In genomic region chr12:80519621-80520332, GRCm38 (mm10) we compare ENCODE assay signal across 10 mouse cellular contexts. TPM values are rescaled to one million over a fixed set of nuclear protein-coding genes. Genes with fewer than 3 reads are reported as not detected.
DNase-seq lines count a peak whose midpoint lies in the region; ATAC-seq and TF ChIP-seq lines count a peak whose summit lies in the region.
"Had no signal": no experiment of that assay in that cellular context is flagged by ENCODE, and none has a peak within 500 bp of the region (broad histone marks: within the 10 kb centered on the region; RNA-seq: fewer than 3 reads in every experiment).

No protein-coding gene starts in this region.

- ATAC-seq in kidney, postnatal 0 days (replicated peaks; ENCODE audit: low FRiP score, low read depth) = no peak; the same call in 1 of the 2 replicates
- ATAC-seq: Patski had no signal

- no peaks in the 10 kb centered on the region for H3K36me3 ChIP-seq in kidney, postnatal 0 days (ENCODE audit: insufficient read depth, low read length)
- no peaks in the 10 kb centered on the region for H3K36me3 ChIP-seq in small intestine, adult 2 months (ENCODE audit: control insufficient read depth, insufficient read depth, low read length)

- no peak for TF ChIP-seq POLR2A in small intestine, adult 2 months (IDR thresholded peaks at IDR 0.05; ENCODE audit: low read depth, low read length)

- no peak overlapping the region for H3K27ac ChIP-seq in kidney, postnatal 0 days
- H3K27ac ChIP-seq in gastrocnemius, adult 2 months = peak overlapping the region; percentile 69
- H3K27ac ChIP-seq in layer of hippocampus, adult 2 months = peak overlapping the region; percentile 96
- no peak overlapping the region for H3K27ac ChIP-seq in small intestine, adult 2 months (ENCODE audit: insufficient read depth, low read depth, low read length)

- H3K27me3 ChIP-seq in kidney, postnatal 0 days (ENCODE audit: insufficient read depth, low read length) = peaks cover 31% of the 10 kb centered on the region
- H3K27me3 ChIP-seq in small intestine, adult 2 months (ENCODE audit: control insufficient read depth, insufficient read depth, low read length) = peaks cover 31% of the 10 kb centered on the region

- H3K4me1 ChIP-seq in kidney, postnatal 0 days (replicated peaks; ENCODE audit: insufficient read depth, low read length) = 0 out of 2 replicates have a peak, but pooled peaks cover 6% of the 10 kb centered on the region
- H3K4me1 ChIP-seq in small intestine, adult 2 months (ENCODE audit: control insufficient read depth, insufficient read depth, insufficient read length, low read length) = no peaks in the 10 kb centered on the region; the same call in 1 of the 2 replicates

- WGBS in kidney, postnatal 0 days = 1% methylated on average over 43 of the region's 43 CpGs
- 5% methylated on average over 43 of the region's 43 CpGs for WGBS in small intestine, adult 2 months

- H3K4me2 ChIP-seq in kidney, postnatal 0 days (ENCODE audit: low read length) = peak overlapping the region; percentile 98

- peak; percentile 38 for TF ChIP-seq CTCF in kidney, postnatal 0 days (IDR thresholded peaks at IDR 0.05; ENCODE audit: low read depth)
- TF ChIP-seq CTCF in gastrocnemius, adult 2 months (IDR thresholded peaks at IDR 0.05) = peak; percentile 47
- peak; percentile 76 for TF ChIP-seq CTCF in layer of hippocampus, adult 2 months (conservative IDR thresholded peaks at IDR 0.05)
- TF ChIP-seq CTCF in small intestine, adult 2 months (IDR thresholded peaks at IDR 0.05; ENCODE audit: extremely low read depth, insufficient read length, insufficient replicate concordance, low read depth, low read length) = no peak

- peak; percentile 42 for DNase-seq in kidney, postnatal 0 days (ENCODE audit: low spot score)
- DNase-seq in kidney, adult 18-20 months = no peak
- DNase-seq in cerebellum, postnatal 36 days = peak; percentile 57 to 63
- DNase-seq in gastrocnemius, adult 2 months = peak; percentile 60
- DNase-seq in layer of hippocampus, adult 2 months (ENCODE audit: low spot score in 2 of 2) = peak; percentile 77 to 85
- peak; percentile 60 for DNase-seq in lung, postnatal 10 days
- DNase-seq in spleen, adult 12 weeks (ENCODE audit: low spot score) = no peak

- peak overlapping the region; percentile 38 for H3K9ac ChIP-seq in kidney, postnatal 0 days (ENCODE audit: low read depth, low read length)

- intact Hi-C loops in gastrocnemius, adult 2 months (cut with DNase I) = loop anchor here (5.0 kb wide), 1 partner anchor 58 kb away; no protein-coding TSS in a partner anchor

- peak overlapping the region; percentile 55 for H3K4me3 ChIP-seq in kidney, postnatal 0 days (replicated peaks; ENCODE audit: low read depth, low read length)
- peak overlapping the region; percentile 81 for H3K4me3 ChIP-seq in gastrocnemius, adult 2 months
- peak overlapping the region; percentile 95 for H3K4me3 ChIP-seq in layer of hippocampus, adult 2 months
- peak overlapping the region; percentile 51 for H3K4me3 ChIP-seq in small intestine, adult 2 months (ENCODE audit: low read depth, low read length)

- H3K9me3 ChIP-seq in kidney, postnatal 0 days (replicated peaks; ENCODE audit: low read length) = no peaks in the 10 kb centered on the region

RNA-seq across cellular contexts. Expression of gene Galnt16, which starts 1.7 kb away (rescaled TPM):
- polyA plus RNA-seq in kidney, postnatal 0 days (2015; fragmentation: Nextera tagmentation; extraction: Ambion mirVana) = 3.9 TPM in 2 replicates
- 1 to 10 TPM; 2.4 to 3.8 TPM for total RNA-seq in gastrocnemius, adult 2 months (2021)
- total RNA-seq in layer of hippocampus, adult 2 months (2021) = 100 to 1,000 TPM; 166 to 181 TPM
- polyA plus RNA-seq in small intestine, adult 2 months (2012; rRNA removed) = 0.53 and 0.62 TPM in 2 replicates
- total RNA-seq: liver, adult 2 months had no signal

RNA-seq across cellular contexts. Expression of gene Exd2, which starts 56.9 kb away (rescaled TPM):
- 17.7 and 17.9 TPM in 2 replicates for polyA plus RNA-seq in kidney, postnatal 0 days (2015; fragmentation: Nextera tagmentation; extraction: Ambion mirVana)
- 10 to 100 TPM; 35.0 to 46.8 TPM for total RNA-seq in gastrocnemius, adult 2 months (2021)
- 100 to 1,000 TPM; 105 to 122 TPM for total RNA-seq in layer of hippocampus, adult 2 months (2021)
- polyA plus RNA-seq in small intestine, adult 2 months (2012; rRNA removed) = 3.6 and 4.5 TPM in 2 replicates

Comparison
In these comparisons a context has a peak if more than half of its experiments do, and no peak if none do; other contexts are left out.
1. DNase-seq: peak in kidney, postnatal 0 days (single experiment), cerebellum, postnatal 36 days (2 of 2), gastrocnemius, adult 2 months (single experiment), layer of hippocampus, adult 2 months (2 of 2) and lung, postnatal 10 days (single experiment); none in kidney, adult 18-20 months (single experiment) and spleen, adult 12 weeks (single experiment).
2. H3K27ac ChIP-seq: peak in gastrocnemius, adult 2 months (single experiment) and layer of hippocampus, adult 2 months (single experiment); none in kidney, postnatal 0 days (single experiment) and small intestine, adult 2 months (single experiment).
3. RNA of gene Galnt16, which starts 1.7 kb away (total RNA-seq): 166 to 181 TPM in layer of hippocampus, adult 2 months; 2.4 to 3.8 TPM in gastrocnemius, adult 2 months; every median in the first group is over 10 times any median in the second.
4. Peak in every context shown above with its lines, with median percentiles within 50 percentile points of each other: H3K4me3 ChIP-seq.